Mouse (Mus musculus) brain, embryonic 18.5 days (tissue): Measurements from ENCODE around the gene Cdk15.

ENCODE experiments used
- DNase-seq: peaks from one replicate; pipeline ENCODE4 v3.0.0-alpha.2; 2012; ENCODE audit warnings: low read depth, low spot score

Gene Cdk15

DNA sequence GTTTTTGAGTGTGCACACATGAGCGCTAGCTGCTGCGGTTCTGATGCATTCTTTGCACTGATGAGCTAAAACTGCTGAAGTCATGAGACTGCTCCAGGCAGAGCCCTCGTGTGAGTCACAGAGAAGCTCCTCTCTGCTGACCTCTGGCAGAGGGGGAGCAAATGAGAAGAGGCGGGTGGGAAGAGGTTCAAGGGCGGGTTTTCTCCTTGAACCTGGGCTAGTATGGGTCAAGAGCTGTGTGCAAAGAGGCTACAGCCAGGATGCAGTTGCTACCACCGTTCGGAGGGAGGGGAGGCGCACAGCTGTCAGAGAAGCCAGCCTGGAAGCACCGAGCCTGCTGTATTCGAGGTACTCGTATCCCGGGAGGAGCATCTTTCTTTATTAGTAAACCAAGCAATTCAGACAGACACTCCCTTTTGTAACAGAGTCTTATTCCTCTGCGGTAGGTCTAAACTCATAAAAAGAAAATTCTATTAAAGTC lies at the start of gene Cdk15:
Gene Cdk15, plus strand, starts transcription at position 156 of the 481 bp plus-strand sequence.
- no peak for DNase-seq

- DNase-seq, result no peak
These were observed 48.4 kb upstream of the Cdk15 start for GRCm38 (mm10) chr1:59208331-59208730.

GRCm38 (mm10) chr1:59211651-59212050 lies 45.1 kb upstream of the Cdk15 start:
- DNase-seq, result no peak

DNA sequence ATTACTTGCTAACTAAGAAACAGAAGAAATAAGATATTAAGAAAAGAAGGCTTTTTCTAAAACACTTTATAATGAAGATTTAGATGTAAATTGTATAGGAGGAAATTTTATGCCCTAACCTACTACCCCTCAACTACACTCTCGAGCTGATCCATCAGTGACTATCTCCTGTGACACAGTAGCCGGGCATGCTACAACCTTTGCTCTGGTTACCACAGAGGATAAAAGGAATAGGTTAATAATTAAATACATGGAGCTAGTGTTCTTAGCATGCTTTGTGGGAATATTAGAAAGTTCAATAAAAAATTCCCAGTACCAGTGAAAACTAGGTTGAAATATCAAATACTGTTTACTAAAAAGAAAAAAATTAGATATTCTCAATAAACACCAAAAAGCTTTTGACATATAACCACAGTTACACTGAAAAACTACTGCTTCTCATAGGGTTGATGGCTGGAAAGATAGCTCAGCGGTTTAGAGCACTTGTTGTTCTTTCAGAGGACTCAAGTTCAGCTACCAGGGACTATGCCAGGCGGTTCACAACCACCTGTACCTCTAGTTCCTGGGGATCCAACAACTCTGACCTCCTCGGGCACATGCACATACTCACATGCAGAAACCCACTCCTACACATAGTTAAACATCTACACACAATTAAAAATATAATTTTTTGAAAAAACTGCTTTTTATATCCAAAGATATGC lies 44.5 kb upstream of the Cdk15 start:
- DNase-seq, result no peak

DNA sequence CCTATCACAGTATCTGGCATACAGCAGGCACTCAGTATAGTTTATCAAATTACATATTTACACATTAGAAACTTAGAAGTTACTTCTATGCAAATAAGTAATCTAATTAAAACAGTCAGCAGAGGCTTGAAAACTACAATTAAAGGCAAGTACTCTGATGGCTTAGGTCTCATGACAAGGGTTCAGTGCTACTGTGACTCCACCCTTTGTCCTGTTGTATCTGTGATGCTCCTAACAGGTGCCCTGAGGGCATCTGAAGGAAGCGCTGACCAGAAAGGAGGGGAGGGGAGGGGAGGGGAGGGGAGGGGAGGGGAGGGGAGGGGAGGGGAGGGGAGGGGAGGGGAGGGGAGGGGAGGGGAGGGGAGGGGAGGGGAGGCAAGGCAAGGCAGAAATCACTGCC lies 43.8 kb upstream of the Cdk15 start:
- DNase-seq, result no peak

GRCm38 (mm10) chr1:59215446-59215845 lies 41.3 kb upstream of the Cdk15 start:
- DNase-seq, result no peak

- no peak for DNase-seq
These were observed 36.3 kb upstream of the Cdk15 start for GRCm38 (mm10) chr1:59220371-59220770.

DNA sequence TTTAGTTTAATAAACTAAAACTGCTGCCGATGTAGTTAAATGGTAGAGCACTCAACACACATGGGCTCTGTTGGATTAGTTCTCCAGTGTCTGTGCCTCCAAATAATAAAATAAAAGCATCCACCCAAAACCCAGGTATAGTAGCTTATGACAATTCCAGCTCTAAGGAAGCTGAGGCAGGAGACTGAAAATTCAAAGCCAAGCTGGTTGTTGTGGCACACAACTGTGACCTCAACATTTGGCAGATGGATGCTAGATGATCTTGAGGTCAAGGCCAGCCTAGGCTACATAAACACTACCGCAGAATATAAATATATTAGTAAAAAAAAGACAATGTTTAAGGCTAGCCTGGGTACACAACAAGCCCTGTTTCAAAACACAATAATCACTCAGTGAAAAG lies 35.1 kb upstream of the Cdk15 start:
- no peak for DNase-seq

DNA sequence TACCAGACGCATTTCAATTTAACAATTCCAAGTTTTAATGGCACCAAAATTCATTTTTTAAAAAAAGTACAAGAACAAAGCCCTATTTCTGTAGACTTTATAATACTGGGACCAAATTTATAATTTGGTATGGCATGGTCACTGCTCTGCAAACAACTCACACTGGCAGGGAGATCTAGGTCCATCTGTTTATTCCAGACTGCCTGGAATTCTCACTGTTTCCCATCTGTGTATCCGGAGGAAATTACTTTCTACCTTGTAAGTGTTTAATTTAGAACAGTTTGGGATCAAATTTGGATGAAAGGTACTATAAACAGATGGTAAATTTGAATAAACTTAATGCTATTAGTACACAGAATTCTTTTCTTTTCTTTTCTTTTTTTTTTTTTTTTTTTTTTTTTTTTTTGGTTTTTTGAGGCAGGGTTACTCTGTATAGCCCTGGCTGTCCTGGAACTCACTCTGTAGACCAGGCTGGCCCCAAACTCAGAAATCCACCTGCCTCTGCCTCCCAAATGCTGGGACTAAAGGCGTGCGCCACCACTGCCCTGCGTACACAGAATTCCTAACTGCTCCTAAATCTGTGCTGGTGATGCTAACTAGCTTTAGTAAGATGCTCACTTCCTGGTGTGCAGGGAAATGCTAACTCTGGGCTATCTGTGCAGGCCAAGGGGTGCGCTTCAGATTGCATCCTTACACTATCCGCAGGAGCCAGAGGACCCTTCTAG lies 34.4 kb upstream of the Cdk15 start:
- peak; percentile 22 for DNase-seq

- no peak for DNase-seq
These were observed 28.2 kb upstream of the Cdk15 start for GRCm38 (mm10) chr1:59228552-59228951.

DNA sequence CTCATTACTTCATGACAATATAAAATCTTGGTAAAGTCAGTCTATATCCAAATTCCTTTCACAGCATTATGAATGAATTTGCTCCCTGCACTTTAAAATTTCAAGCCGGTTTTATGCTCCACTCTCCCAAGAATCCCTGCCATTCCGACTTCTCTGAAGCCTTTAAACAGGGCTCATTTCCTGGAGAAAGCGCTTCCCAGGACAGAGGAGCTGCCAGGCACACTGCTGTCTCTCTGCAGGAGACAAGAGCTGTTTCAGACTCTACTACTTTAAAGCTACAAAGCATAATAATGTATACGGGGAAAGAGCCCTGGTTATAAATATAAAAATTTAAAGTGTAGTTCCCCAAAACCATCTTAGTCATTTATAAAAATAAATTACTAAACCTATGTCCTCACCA lies 27.5 kb upstream of the Cdk15 start:
- DNase-seq, result no peak

DNA sequence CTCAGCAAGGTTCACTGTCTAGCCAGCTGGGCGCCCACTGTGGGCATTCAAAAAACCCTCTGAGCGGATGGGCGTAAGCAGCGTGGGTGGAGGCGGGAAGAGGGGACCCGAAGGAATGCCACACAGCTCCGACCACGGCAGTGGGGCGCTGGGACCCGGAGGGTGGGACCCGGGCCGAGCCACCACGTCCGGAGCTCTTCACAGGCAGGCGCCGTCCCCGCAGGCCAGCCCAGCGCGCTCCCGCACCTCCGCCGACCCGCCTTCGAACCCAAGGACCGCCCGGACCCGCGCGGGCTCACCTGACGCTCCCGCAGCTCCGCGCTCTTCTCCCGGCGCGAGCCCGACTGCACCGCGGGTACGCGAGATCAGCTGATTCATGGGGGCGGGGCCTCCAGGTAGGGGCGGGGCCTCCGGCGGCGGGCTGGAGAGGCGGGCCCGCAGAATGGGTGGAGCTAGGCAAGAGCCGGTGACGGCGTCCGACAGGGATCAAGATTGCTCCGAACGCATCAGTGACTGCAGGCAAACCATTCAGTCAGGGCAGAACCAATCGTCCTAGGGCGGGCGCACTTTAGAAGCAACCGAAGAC lies 19.8 kb upstream of the Cdk15 start, which contains the start of gene Als2:
Gene Als2, minus strand, starts transcription at position 376 of the 586 bp plus-strand sequence.
- peak; percentile 93 for DNase-seq

- DNase-seq, result no peak
These were observed 19.0 kb upstream of the Cdk15 start for GRCm38 (mm10) chr1:59237614-59238211.

DNA sequence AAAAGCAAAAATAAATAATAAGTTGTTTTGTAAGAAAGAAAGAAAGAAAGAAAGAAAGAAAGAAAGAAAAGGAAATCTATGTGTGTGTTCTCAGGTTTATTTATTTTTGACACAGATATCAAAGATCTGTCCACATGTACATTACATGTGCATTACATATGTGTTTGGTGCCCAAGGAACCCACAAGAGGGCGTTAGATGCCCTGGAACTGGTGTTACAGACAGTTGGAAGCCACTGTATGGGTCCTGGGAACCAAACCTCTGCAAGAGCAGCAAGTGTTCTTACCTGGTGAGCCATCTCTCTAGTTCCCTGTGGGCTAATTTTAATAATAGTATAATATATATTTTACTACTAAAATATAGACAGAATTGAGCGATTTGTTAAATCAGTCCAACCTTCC lies 12.9 kb upstream of the Cdk15 start:
- DNase-seq, result no peak

DNA sequence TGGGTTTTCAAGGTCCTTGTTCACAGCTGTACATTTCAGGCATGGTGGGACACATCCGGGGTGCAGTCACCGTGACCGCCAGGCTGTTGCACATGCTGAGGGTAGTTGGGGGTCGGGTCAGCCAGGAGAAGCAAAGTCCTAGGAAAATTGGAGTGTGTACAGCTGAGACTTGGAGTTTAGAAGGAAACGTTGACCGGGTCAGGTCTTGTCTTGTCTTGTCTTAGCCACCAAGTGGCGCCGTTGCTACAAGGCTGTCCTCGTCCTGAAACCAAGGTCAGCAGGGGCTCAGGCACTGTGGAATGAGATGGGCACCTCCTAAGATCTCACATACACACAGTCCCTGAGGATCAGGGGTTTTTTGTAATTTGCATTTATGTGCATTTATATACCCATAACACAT lies 9.1 kb upstream of the Cdk15 start:
- DNase-seq, result no peak

DNA sequence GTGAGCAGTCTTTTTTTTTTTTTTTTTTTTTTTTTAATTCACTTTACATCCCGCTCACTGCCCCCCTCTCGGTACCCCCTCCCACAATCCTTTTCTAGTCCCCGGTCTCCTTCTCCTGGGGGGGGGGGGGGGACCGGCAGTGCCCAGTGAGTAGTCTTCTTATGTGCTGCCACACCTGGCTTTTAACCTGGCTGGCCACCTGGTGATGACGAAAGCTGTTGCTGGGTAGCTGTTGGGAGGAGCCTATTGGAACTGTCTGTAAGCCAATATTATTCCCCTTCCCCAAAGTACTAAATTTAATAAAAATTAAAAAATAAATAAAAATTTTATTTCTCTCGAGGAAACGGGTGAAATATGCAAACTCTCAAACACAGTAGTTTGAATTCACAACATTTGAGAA lies 3.9 kb upstream of the Cdk15 start:
- DNase-seq, result no peak

DNA sequence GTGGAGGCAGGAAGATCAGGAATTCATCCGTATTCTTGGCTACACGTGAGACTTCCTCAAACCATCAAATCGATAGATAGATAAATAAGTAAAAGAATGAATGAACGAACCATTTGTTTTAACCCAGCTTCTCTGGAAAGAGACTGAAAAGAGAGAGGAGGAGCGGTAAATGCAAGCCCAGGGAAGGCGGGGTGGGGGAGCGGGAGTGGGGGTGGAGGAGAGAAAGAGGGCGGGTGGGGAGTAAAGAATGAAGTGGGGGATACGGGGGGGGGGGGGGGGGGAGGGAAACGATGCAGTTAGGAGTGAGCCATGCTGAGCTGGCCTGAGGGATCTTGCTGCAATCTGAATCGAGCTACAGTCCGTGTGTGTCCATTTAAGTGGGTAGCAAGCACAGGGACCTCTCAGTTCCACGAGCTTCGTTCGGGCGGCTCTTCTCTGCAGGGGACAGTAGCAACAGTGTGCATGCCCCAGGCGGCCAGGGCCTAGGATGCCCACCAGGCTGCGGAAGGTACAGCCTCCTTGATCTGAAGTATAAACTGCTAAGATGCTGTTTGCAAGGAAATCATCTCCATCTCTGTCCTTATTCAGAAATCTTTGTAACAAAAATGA lies 3.3 kb upstream of the Cdk15 start:
- DNase-seq, result no peak

DNA sequence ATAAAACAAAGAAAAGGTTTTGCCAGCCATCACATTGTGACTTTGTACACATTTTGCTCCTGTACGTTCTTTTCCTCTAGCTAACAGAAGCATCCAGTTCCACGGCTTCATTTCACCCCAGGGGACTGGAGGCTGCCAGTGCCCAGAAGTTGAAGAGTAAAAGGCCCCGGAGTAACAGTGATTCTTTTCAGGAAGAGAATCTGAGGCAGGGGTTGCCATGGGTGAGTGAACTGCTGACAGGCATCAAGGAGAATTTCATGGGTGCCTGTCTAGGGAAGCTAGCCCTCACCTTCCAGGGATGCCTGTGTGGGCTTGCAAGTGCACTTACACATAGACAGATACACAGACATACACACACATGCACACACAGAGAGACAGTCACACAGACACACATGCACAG lies 1.0 kb downstream of the Cdk15 start:
- DNase-seq, result no peak

DNA sequence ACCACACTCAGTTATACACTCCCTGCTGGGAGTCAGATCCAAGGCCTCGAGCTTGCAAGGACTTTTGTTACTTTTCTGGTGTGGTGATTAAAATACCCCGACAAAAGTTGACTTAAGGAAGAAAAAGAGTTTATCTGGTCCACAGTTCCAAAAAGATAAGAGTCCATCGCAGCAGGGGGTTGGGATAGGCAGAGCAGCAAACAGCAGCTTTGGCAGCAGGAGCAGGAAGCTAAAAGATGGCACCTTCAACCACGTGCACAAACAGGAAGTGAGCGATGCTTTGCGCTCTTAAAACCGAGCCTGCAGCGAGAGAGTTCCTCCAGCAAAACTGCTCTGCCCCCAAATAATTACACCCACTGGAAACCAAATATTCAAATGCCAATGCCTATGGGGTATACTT lies 12.2 kb downstream of the Cdk15 start:
- no peak for DNase-seq

DNA sequence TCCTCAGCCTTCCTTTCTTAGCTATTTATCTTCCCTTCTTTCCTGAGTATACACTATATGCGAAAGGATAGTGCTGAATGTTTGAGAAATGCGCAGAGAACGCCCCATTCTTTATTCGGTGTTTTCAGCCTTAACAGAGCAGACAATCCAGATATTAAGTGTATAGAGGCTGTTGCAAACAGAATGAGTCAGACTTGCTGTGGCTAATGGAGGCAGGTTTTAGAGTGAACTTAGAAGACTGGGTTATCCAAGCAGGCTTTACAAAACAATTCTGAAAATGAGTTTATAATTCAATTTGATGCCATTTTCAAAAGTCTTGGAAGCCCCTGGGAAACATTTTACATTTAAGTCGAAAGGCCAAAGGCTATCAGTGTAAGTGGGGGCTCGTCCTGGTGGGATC lies 12.8 kb downstream of the Cdk15 start:
- no peak for DNase-seq

GRCm38 (mm10) chr1:59269951-59270689 lies 13.4 kb downstream of the Cdk15 start:
- peak; percentile 20 for DNase-seq
